Mouse (Mus musculus) heart, postnatal 0 days (tissue): ENCODE measurements around the gene Numa1. TPM values are rescaled to one million over a fixed set of nuclear protein-coding genes. Genes with fewer than 3 reads are reported as not detected.

Experiments
- ATAC-seq: fragments of 200-750 bp; cut with Nextera tagmentation; 2 replicates; pipeline ENCODE4 v1.8.0; 2017; ENCODE audit warnings: low read depth, moderate number of reproducible peaks, moderate library complexity; ENCODE audit not compliant: insufficient read depth
- DNase-seq: peaks from one replicate; pipeline ENCODE4 v3.0.0-alpha.2; 2016; ENCODE audit warnings: low spot score
- H3K27ac ChIP-seq: fragments of 300-500 bp; sonication (generic); 2 replicates; pipeline ENCODE4 v1.5.1; 2014; ENCODE audit warnings: low read depth, mild to moderate bottlenecking
- H3K27me3 ChIP-seq: fragments of 300-500 bp; sonication (generic); 2 replicates; pipeline ENCODE4 v1.6.1; 2014; ENCODE audit warnings: low read length, mixed read lengths; ENCODE audit not compliant: control insufficient read depth, insufficient read depth
- H3K36me3 ChIP-seq: fragments of 300-500 bp; sonication (generic); replicated peaks from 2 replicates; pipeline ENCODE4 v1.6.1; 2014; ENCODE audit warnings: low read length, mixed read lengths; ENCODE audit not compliant: control insufficient read depth, insufficient read depth
- H3K4me1 ChIP-seq: fragments of 300-500 bp; sonication (generic); 2 replicates; pipeline ENCODE4 v1.6.1; 2014; ENCODE audit warnings: antibody characterized with exemption; ENCODE audit not compliant: control insufficient read depth, insufficient read depth
- H3K4me2 ChIP-seq: fragments of 300-500 bp; sonication (generic); 2 replicates; pipeline ENCODE4 v1.6.1; 2014; ENCODE audit warnings: low read depth, mild to moderate bottlenecking, low read length, moderate library complexity
- H3K4me3 ChIP-seq: fragments of 300-500 bp; sonication (generic); 2 replicates; pipeline ENCODE4 v1.5.1; 2014; ENCODE audit warnings: low read depth, low read length
- H3K9ac ChIP-seq: fragments of 300-500 bp; sonication (generic); replicated peaks from 2 replicates; pipeline ENCODE4 v1.6.1; 2014; ENCODE audit warnings: low read depth, low read length, mixed read lengths
- H3K9me3 ChIP-seq: fragments of 300-500 bp; sonication (generic); replicated peaks from 2 replicates; pipeline ENCODE4 v1.6.1; 2016; ENCODE audit warnings: low read length; ENCODE audit not compliant: control insufficient read depth
- CTCF ChIP-seq: IDR thresholded peaks from 2 replicates; pipeline ENCODE4 v1.5.1; 2016; ENCODE audit warnings: antibody characterized with exemption, control low read depth, low read depth
- EP300 ChIP-seq: IDR thresholded peaks from 2 replicates; pipeline ENCODE4 v1.6.1; 2016; ENCODE audit warnings: antibody characterized with exemption, low read depth
- WGBS: fragments of 180-500 bp; shearing (Covaris S2); extraction: QIAGEN DNeasy Blood & Tissue Kit; methylation state at CpG from one replicate; pipeline ENCODE4 v1.1.7; 2014; 5-methylcytosine and 5-hydroxymethylcytosine counted together
- polyA plus RNA-seq: library from polyadenylated mRNA; unstranded; fragments of >200 nt; fragmentation: Nextera tagmentation; extraction: Ambion mirVana; gene quantifications from 2 replicates; pipeline ENCODE4 v1.2.1, GENCODE M21; 2015
- total RNA-seq: library from RNA; depleted of rRNA; stranded (reverse); fragments of >200 nt; gene quantifications from 2 replicates; pipeline ENCODE4 v1.2.3, GENCODE M21; 2014; ENCODE audit warnings: low replicate concordance

Numa1 gene
- total and polyA plus RNA-seq, 2 experiments from 2014 or later: 23.4 to 75.3 TPM

DNA sequence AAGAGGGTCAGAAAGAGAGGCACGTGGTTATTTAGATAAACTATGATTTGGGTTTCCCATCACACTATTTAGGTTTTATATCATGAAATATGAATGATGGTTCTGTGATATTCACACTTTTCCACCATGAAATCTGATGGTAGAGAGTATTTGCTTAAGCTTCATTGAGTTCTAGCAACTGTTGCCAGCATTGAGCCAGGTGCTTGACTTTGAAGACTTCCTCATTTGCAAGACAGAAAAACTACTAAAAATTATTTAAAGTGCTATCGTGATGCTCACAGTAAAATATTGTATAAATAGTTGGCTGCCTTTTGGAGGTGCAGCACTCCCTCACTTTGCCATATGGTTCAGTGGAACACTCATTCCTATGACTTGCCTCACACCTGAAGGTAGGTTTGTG lies 21.4 kb downstream of the Numa1 start:
- Histone ChIP-seq H3K4me2 (no peak overlapping the region), H3K9me3 (no peaks in the 10 kb centered on the region), H3K36me3 (no peaks in the 10 kb centered on the region), H3K27me3 (no peaks in the 10 kb centered on the region), H3K27ac (no peak overlapping the region), H3K4me1 (no peaks in the 10 kb centered on the region), H3K9ac (no peak overlapping the region), H3K4me3 (no peak overlapping the region)
- ATAC-seq: no peak
- no peak for TF ChIP-seq EP300
- TF ChIP-seq CTCF: no peak
- 80% methylated on average over 2 of the region's 2 CpGs for WGBS
- no peak for DNase-seq

DNA sequence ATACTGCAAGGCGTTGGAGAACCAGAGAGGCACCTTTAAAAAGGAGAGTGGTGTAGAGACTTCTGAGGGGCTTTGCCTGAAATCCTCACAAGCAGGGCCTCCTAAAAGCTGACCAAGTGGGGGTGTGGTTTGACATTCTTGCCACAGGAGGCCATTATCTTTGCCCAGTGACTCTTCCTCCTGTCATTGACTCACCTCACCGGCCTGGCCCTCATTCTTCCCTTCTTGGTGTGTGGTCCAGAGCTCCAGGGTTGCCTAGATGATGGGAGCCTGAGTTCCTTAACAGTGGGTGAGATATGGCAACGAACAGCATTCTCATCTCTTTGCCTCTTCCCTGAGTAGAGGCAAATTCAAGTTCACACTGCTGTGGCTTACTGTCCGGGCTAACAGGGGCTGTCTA lies 22.0 kb downstream of the Numa1 start:
- no peak overlapping the region for H3K9ac ChIP-seq
- H3K36me3 ChIP-seq: no peaks in the 10 kb centered on the region
- H3K27ac ChIP-seq: no peak overlapping the region
- H3K27me3 ChIP-seq: no peaks in the 10 kb centered on the region
- H3K4me2 ChIP-seq: no peak overlapping the region
- no peak for DNase-seq
- H3K4me3 ChIP-seq: no peak overlapping the region
- 56% methylated on average over 4 of the region's 4 CpGs for WGBS
- no peaks in the 10 kb centered on the region for H3K4me1 ChIP-seq
- no peak for ATAC-seq
- TF ChIP-seq CTCF (no peak), EP300 (no peak)
- no peaks in the 10 kb centered on the region for H3K9me3 ChIP-seq

- Histone ChIP-seq H3K4me1 (no peaks in the 10 kb centered on the region), H3K9ac (no peak overlapping the region), H3K4me2 (no peak overlapping the region), H3K27me3 (no peaks in the 10 kb centered on the region), H3K4me3 (no peak overlapping the region), H3K27ac (no peak overlapping the region), H3K36me3 (no peaks in the 10 kb centered on the region), H3K9me3 (no peaks in the 10 kb centered on the region)
- no peak for DNase-seq
- TF ChIP-seq CTCF (no peak), EP300 (no peak)
- no peak for ATAC-seq
- 78% methylated on average over 1 of the region's 1 CpGs for WGBS
Measured at GRCm38 (mm10) chr7:101956481-101956880, 22.6 kb downstream of the Numa1 start.

- H3K36me3 ChIP-seq: no peaks in the 10 kb centered on the region
- no peak overlapping the region for H3K27ac ChIP-seq
- TF ChIP-seq CTCF (no peak), EP300 (no peak)
- no peaks in the 10 kb centered on the region for H3K4me1 ChIP-seq
- DNase-seq (no peak), ATAC-seq (no peak)
- no peak overlapping the region for H3K4me3 ChIP-seq
- no peaks in the 10 kb centered on the region for H3K9me3 ChIP-seq
- H3K9ac ChIP-seq: no peak overlapping the region
- no peaks in the 10 kb centered on the region for H3K27me3 ChIP-seq
- no peak overlapping the region for H3K4me2 ChIP-seq
- WGBS: 93% methylated on average over 5 of the region's 5 CpGs
Measured at GRCm38 (mm10) chr7:101956911-101957310, 23.0 kb downstream of the Numa1 start.

DNA sequence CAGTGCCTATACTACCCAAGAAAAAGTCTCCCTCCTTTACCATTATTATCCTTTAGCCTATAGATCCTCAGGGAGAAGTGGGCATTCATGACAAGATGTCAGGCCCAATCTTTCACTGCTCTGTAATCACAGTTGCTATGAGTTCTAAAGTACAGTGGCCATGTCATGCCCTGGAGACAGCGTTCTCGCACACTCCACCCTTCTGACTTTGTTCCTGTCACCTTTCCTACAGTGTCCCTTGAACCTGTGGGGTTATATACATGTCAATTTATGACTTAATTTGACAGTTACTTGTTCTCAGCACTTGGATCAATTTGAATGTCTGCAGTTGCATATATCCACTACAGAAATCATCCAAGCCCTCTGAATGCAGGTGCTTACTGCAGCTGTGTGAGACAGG lies 28.9 kb downstream of the Numa1 start:
- no peak for ATAC-seq
- no peak overlapping the region for H3K4me2 ChIP-seq
- H3K27me3 ChIP-seq: no peaks in the 10 kb centered on the region
- TF ChIP-seq EP300: no peak
- TF ChIP-seq CTCF: no peak
- 89% methylated on average over 2 of the region's 2 CpGs for WGBS
- H3K4me3 ChIP-seq: no peak overlapping the region
- H3K9me3 ChIP-seq: no peaks in the 10 kb centered on the region
- H3K36me3 ChIP-seq: no peaks in the 10 kb centered on the region
- H3K9ac ChIP-seq: no peak overlapping the region
- no peaks in the 10 kb centered on the region; the same call in 1 of the 2 replicates for H3K4me1 ChIP-seq
- no peak overlapping the region for H3K27ac ChIP-seq
- no peak for DNase-seq

GRCm38 (mm10) chr7:101963621-101964020 lies 29.7 kb downstream of the Numa1 start:
- Histone ChIP-seq H3K4me1 (peaks cover under 1% of the 10 kb centered on the region), H3K27me3 (no peaks in the 10 kb centered on the region), H3K27ac (no peak overlapping the region), H3K9ac (no peak overlapping the region), H3K9me3 (no peaks in the 10 kb centered on the region), H3K4me3 (no peak overlapping the region), H3K4me2 (no peak overlapping the region), H3K36me3 (no peaks in the 10 kb centered on the region)
- DNase-seq (no peak), ATAC-seq (no peak)
- no peak for TF ChIP-seq CTCF
- TF ChIP-seq EP300: no peak
- 82% methylated on average over 2 of the region's 2 CpGs for WGBS
